Mouse (Mus musculus) c-Kit-positive CD71-positive TER-119-positive erythroid progenitor cells, embryonic 14.5 days (primary cell): ENCODE measurements around the gene Palld.
A peak's percentile ranks its signal among the peaks of the same experiment; 100 is the strongest.

ENCODE experiments used
- DNase-seq: peaks from one replicate; pipeline ENCODE4 v3.0.0-alpha.2; 2013; ENCODE audit warnings: low spot score

The Palld gene

DNA sequence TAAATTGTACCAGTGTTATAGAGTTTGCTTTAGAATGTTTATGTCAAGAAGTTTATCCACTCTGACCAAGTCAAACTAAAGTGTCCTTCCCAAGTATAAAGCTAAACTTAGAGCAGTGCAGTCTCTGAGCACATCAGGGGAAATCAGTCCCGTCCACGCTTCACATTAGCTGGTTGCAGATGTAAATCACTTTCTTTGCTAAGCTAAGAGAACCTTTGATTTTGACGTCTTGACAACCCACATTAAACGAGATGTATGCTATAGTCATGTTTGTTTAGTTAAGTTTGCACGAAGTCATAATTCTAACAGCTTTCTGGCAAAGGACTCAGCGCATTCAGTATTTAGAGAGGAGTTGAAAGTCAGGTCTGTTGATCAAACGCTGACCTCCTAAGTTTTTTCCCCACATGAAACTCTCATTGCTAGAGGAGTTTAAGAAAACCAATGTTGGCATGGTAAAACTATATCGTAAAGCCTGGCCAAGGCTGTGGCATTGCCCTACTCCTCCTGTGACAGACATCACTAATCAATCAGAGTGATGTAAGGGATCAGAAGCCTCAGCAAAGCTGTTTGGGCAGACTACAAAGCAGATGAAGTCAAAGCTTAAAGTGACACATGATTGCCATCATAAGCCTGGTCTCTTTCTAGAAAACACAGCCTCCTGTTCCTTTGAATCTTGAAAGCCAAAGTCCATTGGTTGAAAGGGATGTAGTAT is 177.0 kb downstream of the Palld start:
- DNase-seq = no peak

DNA sequence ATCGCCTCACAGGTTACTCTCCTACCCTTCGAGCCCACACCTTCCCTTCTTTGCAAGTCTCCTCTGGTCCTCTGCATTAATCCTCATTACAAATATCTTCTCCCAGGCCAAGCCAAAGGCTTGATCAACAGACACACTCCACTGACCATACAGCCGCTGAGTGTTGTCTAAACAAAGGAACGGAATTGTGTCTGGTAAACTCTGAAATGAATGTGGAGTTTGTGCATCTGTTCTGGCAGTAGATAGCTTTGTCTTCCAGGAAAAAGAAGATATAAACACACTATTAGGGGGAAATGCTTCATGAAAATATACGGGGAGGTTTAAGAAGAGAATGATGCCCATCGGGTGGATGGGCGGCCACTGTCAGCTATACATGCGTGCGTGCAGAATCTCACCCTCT is 180.3 kb downstream of the Palld start:
- DNase-seq = no peak

DNA sequence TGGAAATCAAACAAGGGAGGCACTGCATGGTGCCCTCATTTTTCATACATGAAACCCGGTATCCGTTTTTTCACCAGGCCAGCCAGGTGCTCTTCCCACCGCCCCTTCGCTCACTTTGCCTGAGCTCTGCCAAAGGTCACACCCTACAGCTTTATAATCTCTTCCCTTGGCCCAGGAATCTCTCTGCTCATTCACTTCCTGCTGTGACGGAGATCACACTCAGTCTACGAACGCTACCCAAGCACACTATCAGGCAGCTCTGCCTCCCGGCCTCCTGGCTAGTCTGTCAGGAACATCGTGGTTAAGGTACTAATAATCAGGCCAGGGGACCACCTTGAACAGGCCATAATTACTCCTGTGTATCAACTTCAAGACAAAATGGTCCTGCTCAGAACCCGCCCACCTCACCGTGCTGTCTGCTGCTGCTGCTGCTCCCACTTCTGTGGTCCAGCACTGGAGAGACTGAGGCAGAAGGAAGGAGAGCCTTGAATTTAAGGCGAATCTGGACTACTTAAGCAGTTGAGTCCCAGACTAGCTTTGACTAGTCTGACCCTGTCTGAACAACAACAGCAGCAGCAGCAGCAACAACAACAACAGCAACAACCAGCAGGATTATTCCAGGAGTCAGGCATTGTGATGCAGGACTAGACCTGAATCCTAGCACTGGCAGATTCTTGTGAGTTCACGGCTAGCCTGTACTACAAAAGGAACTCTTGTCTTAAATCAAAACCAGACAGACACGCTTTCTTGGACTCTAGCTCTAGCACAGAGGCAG is 187.0 kb downstream of the Palld start:
- DNase-seq = no peak

DNA sequence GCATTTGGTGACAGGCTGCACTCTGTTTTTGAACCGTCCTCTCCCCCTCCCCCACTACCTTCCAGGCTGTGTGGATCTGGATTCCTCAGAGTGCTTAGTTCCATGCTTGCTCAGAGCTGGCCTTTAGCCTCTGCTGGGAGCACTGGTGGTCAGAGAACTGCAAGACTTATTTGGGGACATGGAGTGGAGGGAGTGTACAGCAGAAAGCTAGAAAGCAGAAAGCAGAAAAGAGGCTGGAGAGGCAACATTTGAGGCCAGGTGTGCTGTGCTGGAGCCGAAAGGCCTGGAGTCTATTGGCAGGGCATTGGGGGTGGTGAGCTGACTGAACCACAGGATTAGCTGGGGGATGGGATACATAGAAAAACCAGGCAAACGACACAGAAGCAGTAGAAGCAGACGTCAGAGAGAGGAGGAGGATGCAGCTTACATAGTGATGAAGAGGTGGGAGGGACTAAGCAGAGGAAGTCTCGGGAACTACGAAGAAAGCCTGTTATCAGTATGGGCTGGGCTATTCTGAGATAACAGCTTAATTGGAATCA is 188.1 kb downstream of the Palld start:
- no peak for DNase-seq

DNA sequence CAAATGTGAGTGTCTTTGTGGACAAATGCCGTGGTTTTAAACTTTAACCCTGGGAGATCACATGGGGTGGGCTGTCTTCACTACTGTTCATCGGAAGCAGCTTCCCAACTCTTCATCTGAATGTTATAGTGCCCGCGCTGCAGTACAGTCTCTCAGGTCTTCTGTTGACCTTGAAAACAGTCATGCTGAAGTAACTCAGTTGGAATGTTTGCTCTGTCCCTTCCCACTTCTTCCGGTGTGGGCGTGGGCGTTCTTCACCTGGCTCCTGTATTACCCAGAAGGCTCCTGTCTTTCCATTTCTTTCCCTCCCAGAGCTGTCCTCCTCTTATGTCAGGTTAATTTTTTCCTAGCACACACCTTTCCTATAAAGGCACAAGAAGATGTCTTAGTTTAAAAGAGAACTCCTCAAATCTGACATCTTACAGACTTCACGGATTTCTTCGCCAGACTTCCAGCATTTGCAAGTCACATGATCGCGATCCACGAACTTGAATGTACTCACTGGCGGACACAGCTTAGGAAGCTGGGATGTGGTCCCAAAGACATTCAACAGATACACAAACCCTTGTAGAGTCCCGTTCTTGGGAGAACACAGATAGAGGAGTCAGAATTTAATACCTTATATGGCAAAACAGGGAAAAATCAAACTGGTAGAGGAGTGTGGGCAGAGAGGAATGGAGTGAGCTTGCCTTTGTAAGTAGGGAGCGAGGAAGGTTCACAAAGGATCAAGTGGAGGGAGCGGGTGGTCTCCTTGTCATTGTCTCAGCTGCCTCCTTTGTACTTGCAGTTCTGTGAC is 189.1 kb downstream of the Palld start:
- no peak for DNase-seq

DNA sequence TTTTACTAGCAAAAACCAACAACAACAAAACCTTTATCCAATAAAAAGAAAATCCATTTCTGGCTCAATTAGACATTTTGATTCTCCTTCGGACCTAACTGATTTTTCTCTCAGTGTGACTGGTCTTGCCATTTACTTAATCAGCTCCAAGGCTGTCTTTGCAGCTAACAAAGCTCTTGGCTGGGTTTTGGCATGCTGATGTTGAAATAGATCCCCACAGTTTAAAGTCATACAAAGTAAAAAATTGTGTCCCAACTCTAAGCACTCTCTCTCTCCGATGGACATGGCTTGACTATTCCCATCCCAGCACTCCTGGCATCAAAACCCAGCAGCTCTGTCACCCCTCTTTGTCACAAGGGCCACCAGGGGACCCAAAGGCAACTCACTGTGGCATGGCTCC is 190.1 kb downstream of the Palld start:
- DNase-seq = no peak

DNA sequence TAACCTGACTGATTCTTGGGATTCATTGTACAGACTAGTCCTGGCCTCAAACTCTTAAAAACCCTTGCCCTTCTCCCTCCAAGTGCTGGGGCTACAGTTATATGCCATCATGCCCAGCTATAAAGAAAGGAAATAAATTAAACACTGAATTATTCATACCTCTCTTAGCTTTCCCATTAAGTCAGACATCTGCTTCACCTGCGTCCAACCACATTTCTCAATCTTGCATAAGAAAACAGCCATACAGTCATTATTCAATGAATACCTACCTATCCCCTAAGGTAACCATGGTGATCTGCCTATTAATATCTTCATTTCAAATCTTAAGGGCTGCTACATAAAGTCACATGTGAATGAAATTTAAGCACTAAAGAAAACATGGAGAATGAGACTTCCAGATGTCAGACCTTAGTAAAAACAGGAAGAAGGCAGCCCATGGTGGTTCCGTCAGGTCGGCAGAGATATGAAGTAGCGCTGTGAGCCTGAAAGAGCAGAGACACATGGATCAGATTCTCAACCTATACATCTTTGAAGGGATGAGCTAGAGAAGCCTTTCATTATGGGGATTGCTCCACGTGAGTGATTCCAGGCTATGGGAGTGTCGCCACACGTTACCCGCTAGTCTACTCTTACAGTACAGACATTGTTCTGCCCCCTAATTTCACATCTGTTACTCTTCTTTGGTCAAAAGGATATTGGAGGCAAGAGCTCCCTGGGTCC is 193.7 kb downstream of the Palld start:
- DNase-seq = no peak

DNA sequence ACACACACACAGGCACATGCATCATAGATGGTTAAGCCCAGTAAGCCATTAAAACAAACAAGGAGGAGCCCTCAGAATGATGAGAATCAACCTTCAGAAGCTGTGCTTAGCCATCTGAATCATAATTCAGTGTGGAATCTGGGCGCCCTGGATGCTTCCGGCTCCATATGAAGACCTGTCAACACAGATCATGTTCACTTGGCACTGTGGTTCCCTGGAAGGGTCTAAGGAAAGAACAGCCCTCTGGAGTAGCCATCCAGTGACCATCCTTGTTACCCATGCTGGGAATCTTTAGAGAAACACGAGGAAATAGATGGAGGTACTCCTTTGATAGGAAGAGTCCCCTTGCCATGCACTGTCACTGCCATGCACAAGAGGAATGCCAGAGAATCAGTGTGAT is 197.0 kb downstream of the Palld start:
- DNase-seq = no peak

DNA sequence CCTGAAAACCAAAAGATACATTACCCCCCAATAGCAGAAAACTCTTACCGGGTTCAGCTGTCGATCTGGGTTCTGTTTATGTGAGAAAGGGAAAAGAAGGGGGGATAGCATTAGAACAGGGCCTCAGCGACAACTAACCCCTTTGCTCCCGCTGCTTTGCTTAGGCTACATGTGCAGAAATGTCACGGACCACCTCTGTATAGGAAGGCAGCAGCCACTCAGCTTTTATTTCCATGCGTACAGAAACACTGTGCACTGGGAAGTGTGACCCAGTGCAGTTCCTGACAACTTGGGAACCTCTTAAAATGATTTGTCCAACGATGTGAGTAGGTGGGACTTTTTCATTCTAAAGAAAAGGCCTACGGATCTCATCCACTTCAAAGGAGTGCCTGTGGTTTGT is 200.4 kb downstream of the Palld start:
- DNase-seq = no peak

DNA sequence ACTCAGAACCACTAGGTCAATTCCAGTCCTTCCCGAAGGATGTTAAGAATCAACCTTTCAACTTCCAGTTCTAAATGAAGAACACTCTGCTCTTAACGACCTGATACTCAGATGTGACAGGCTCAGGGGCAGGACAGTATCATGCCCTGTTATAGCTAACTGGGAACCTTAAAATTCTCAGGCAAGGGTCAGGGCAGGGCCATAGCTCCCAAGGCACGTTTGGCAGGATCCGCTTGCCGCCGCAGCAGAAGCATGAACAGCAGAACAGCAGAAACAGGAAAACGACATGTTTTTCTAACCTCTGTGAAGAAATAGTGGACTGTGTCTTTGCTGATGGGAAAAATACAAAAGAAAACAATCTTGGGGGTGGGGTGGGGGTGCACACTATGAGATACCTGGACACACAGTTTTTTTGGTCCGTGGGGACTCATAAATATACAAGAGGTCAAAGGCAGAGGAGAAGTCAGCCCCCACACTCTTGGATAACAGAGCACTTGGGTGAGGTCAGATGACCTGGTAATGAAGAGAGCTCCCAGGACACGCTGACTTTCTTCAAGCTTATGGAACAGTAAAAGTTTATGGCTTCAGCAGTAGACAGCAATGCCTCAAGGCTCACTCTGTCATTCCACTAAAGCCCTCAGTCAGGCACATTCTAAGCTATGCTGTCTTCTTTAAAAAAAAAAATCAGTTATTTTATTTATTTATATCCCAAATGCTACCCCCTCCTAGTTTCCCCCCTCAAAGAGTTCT is 201.4 kb downstream of the Palld start:
- DNase-seq = no peak

DNA sequence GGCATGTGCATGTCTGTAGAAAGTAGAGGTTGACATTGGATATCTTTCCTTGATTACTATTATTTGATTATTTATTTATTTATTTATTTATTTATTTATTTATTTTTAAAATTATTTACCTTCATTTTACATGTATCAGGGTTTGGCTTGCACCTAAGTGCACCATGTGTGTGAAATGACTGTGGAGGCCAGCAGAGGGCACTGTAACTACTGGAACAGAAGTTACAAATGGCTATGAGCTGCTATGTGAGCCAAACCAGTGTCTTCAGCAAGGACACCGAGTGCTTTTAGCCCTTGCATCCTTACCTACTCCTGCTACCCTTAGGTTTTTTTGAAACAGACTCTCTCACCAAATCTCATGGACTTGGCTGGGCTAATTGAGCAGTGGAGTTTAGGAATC is 202.2 kb downstream of the Palld start:
- DNase-seq = peak; percentile 7

DNA sequence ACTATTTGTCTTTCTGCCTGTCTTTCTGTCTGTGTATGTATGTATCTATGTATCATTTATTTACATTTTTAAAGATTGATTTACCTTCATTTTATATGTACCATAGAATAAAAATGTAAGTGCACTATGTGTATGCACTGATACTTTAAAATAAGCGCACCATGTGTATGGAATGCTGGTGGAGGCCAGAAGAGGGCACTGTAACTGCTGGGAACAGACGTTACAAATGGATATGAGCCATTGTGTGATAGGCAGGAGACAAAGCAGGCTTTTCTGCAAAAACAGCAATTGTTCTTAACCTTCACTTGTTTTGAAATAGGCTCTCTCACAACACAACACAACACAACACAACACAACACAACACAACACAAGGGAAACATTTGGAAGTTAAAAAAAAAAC is 203.5 kb downstream of the Palld start:
- DNase-seq = no peak

DNA sequence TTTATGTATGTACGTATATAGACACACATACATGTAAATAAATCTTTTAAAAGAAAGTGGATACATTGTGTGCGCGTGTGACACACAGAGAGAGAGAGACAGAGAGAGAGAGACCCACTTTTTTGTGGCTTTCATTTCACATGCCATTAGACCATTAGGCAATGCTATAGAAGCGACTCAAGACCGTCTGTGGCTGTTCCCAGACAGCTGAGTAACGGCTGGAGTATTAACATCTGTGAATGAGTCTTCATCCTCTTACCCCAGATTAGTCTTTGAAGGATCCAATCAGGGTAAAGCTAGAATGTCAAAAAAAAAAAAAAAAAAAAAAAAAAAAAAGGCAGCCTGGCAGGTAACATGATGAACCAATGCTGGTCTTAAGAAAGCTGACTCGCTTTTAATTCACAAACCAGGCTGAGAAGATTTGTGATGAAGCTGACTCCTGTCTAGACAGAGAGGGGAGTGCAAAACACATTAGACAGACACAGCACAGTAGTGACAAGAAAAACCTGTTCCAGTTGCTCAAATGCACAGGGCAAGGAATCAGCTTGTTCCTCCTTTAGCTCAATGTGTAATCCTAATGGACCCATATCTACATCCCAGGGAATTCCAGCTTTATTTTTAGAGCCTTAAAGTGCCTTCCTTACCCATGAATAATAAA is 204.6 kb downstream of the Palld start:
- no peak for DNase-seq

DNA sequence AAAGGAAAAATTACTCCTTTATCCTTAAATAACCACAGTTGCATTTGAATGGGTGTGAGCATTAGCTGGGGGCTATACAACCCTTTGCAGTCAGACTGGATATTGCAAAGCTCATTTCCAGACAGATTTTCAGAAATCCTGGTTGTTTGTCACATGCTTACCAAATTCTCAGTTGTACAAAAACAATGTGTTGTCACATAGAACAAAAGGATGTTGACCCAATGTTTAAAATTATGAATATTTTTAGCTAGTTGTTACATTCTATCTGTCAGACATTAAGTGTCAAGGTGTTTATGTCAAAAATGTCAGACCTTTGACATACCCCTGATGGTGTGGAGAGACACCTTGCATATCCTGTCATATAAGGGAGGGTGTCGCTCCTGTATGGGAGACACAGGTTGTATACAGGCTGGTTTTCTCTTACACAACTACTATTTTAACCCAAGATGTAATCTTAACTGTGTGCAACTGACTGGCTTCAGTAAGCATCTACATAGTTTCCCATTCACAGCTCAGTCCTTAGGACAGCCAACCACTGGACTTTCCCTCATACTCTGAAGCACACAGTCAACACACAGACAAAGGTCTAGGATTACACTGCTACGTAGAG is 205.5 kb downstream of the Palld start:
- no peak for DNase-seq

DNA sequence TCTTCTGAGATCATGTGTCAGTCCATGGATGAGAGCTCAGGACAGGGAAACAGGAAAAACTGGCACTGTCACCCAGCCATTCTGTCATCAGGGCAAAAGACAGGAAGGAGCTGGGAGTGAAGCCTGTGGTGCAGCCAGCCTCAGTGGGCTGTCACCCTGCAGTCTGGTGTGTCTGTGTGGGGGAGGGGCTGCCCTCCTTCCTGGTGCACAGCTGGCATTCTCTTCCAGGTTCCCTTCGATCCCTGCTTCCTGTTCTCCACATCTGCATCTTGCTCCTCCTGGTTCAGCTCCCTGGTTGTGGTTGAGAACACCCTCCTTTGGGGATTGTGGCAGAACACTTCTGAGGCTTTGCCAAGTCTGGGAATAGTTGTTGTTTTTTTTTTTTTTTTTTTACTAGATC is 207.1 kb downstream of the Palld start:
- no peak for DNase-seq

DNA sequence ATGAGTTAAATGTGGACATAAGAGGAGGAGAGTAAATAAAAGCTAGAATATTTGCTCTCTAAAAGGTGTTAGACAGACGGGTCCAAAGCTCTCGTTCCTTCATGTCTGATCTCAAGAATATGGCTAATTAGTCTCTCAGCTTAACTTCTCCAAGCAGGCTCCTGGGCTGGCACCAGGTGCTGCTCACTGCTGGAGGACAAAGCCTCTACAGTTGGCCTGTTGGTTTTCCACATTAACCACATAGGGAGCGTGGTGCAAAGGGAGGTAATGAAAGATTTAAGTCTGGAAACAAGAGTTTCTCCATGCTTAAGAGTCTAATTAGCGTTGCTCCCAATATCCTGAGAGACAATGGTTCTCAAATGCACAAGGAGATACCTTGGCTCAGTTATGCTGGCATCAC is 209.6 kb downstream of the Palld start:
- no peak for DNase-seq

DNA sequence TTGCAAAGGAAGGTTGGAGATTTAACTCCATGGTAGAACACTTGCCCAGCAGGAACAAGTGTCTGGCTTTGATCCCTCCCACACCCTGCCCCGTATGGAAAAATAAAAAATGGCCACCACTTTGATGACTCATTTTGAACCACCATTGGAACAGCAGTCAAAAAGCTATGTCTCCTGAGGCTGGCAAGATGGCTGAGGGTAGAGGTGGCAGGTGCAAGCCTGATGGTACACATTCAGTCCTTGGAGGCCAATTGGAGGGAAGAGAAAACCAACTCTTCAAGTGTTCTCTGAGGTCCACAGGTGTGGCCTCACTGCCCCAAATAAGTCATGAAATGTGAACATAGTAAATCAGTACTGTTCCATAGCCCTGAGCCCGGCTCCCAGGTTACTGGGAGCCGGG is 210.4 kb downstream of the Palld start:
- DNase-seq = no peak

DNA sequence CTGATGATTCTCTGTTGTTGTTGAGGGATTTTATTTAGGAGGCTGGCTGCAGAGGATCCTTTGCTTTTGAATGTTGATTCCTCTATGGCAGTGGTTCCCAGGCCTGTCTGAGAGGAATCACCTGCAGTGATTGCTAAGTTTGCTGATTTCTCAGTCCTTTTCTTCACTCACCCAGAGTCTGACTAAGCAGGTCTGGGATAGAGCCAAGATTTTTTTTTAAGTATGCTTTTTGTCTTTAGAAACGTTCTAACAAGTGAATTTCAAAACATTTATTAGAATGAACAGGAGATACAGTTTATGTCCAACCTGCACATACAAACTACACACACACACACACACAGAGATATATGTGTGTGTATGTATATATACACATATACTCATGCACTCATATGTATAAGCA is 211.1 kb downstream of the Palld start:
- DNase-seq = no peak

DNA sequence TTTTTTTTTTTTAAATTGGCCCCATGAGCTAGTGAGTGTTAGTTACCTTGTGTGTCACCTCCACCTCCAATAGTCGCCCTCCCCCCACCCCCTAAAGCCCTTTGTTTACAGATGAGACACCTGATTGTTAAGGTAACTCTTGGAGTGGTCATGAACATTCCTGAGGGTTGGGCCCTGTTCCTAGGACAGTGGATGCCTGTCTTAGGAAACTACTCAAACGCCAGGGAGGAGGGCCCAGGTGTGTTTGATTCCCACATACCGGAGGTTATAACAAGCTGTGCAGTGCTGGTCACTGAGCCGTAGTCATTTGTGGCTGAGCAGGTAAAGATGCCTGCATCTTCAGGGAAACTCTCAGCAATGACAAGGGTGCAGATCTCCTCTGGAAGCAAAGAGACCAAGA is 215.4 kb downstream of the Palld start:
- no peak for DNase-seq

DNA sequence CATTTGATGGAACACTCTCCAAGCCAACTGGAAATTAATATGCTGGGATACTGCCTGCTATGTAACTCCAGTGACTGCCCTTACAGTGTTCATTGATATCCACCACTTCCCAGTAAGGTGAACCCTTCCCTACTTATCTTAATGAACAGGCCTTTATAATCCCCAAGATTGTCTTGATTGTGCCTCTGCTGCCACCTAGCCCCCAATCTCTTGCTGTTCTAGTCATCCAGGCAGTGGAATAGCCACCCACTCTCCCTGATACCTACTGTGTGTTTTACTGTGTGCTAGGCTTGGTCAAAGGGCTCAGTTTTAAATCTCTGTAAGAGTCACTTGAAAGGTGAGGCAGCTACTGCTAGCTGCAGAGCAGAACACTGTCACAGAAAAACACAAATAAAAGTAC is 216.2 kb downstream of the Palld start:
- no peak for DNase-seq
